Comparison of ENCODE assay signal across 23 mouse cellular contexts in the genomic region with DNA sequence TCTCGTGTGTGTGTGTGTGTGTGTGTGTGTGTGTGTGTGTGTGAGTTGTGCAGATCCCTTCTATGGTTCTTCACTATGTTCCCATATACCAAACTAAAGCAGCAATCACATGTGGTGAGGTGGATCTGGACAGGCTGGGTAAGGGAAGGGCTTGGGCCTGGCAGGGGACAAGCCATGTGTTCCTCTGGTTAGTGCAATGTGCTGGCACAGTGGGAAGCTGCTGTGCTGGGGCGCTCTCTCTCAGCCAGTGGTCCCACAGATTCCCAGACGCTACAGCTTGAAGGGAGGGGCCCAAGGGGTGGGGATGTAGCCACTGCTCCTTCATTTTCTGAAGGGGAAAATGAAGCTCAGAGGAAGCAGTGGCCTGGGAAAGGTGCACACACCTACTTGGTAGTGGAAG. TPM values are rescaled to one million over a fixed set of nuclear protein-coding genes. Genes with fewer than 3 reads are reported as not detected.
DNase-seq lines count a peak whose midpoint lies in the region; ATAC-seq and TF ChIP-seq lines count a peak whose summit lies in the region.
"Had no signal": no experiment of that assay in that cellular context is flagged by ENCODE, and none has a peak within 500 bp of the region (broad histone marks: within the 10 kb centered on the region; RNA-seq: fewer than 3 reads in every experiment).

No protein-coding gene starts in this region.

- ATAC-seq in hindbrain, postnatal 0 days, result 0 out of 2 replicates have a peak, but pooled peaks have one; percentile 27
- no peak for ATAC-seq in hindbrain, embryonic 12.5 days (ENCODE audit: low FRiP score)
- peak; percentile 50; the same call in 1 of the 2 replicates for ATAC-seq in midbrain, postnatal 0 days (ENCODE audit: low FRiP score)
- ATAC-seq in midbrain, embryonic 16.5 days, result no peak
- ATAC-seq: CD4-positive, CD25-positive, alpha-beta regulatory T cell, adult 4 months; forebrain, embryonic 15.5 days had no signal

- H3K4me2 ChIP-seq in hindbrain, postnatal 0 days (ENCODE audit: low read depth, low read length), result no peak overlapping the region
- H3K4me2 ChIP-seq in hindbrain, embryonic 12.5 days (replicated peaks), result no peak overlapping the region
- no peak overlapping the region for H3K4me2 ChIP-seq in midbrain, postnatal 0 days (ENCODE audit: low read depth, low read length, poor library complexity, severe bottlenecking)
- no peak overlapping the region for H3K4me2 ChIP-seq in midbrain, embryonic 16.5 days (ENCODE audit: low read length)
- H3K4me2 ChIP-seq: forebrain, embryonic 15.5 days; heart, embryonic 13.5 days; hindbrain, embryonic 15.5 days had no signal

- peak; percentile 43 for DNase-seq in cerebellum, adult 11-12 months
- no peak for DNase-seq in cerebellum, postnatal 4 days (ENCODE audit: low spot score in 2 of 2)
- DNase-seq in cerebellum, postnatal 25 days, result peak; percentile 16 to 27
- no peak for DNase-seq in cerebellum, adult 8-10 months
- DNase-seq in hindbrain, postnatal 0 days (ENCODE audit: low spot score), result peak; percentile 13
- DNase-seq in midbrain, postnatal 0 days (ENCODE audit: low spot score), result no peak
- DNase-seq: B cell, adult 2 months; gastrocnemius, postnatal 36 days; heart, postnatal 36 days; kidney, adult 11 months had no signal

- TF ChIP-seq CTCF in hindbrain, postnatal 0 days (IDR thresholded peaks at IDR 0.05; ENCODE audit: low read depth), result no peak
- no peak for TF ChIP-seq CTCF in midbrain, postnatal 0 days (IDR thresholded peaks at IDR 0.05)

- no peak overlapping the region for H3K4me3 ChIP-seq in hindbrain, postnatal 0 days (ENCODE audit: low read length)
- H3K4me3 ChIP-seq in hindbrain, embryonic 12.5 days, result no peak overlapping the region
- H3K4me3 ChIP-seq in midbrain, postnatal 0 days (ENCODE audit: low read depth, low read length), result no peak overlapping the region
- no peak overlapping the region for H3K4me3 ChIP-seq in midbrain, embryonic 16.5 days (ENCODE audit: low read depth, low read length)
- H3K4me3 ChIP-seq: embryonic facial prominence, embryonic 10.5 days; forebrain, embryonic 15.5 days; heart, embryonic 13.5 days; hindbrain, embryonic 15.5 days had no signal

- H3K9ac ChIP-seq in hindbrain, postnatal 0 days (replicated peaks; ENCODE audit: low read length), result no peak overlapping the region
- H3K9ac ChIP-seq in hindbrain, embryonic 12.5 days, result no peak overlapping the region
- H3K9ac ChIP-seq in midbrain, postnatal 0 days (replicated peaks; ENCODE audit: low read length, poor library complexity, severe bottlenecking), result no peak overlapping the region
- no peak overlapping the region for H3K9ac ChIP-seq in midbrain, embryonic 16.5 days (ENCODE audit: low read depth, low read length)
- H3K9ac ChIP-seq: forebrain, embryonic 15.5 days; heart, embryonic 13.5 days; hindbrain, embryonic 15.5 days had no signal

- H3K4me1 ChIP-seq in hindbrain, postnatal 0 days (ENCODE audit: insufficient read depth, low read length), result no peaks in the 10 kb centered on the region
- H3K4me1 ChIP-seq in hindbrain, embryonic 12.5 days, result peaks cover 7% of the 10 kb centered on the region
- H3K4me1 ChIP-seq in midbrain, postnatal 0 days (ENCODE audit: insufficient read depth, low read length), result peaks cover 2% of the 10 kb centered on the region; the same call in 1 of the 2 replicates
- peaks cover 3% of the 10 kb centered on the region; the same call in 1 of the 2 replicates for H3K4me1 ChIP-seq in midbrain, embryonic 16.5 days (ENCODE audit: control insufficient read depth, insufficient read depth, low read length)
- H3K4me1 ChIP-seq: forebrain, embryonic 15.5 days had no signal

- H3K27me3 ChIP-seq in hindbrain, postnatal 0 days (ENCODE audit: insufficient read depth, low read length), result no peaks in the 10 kb centered on the region
- H3K27me3 ChIP-seq in hindbrain, embryonic 12.5 days, result no peaks in the 10 kb centered on the region
- H3K27me3 ChIP-seq in midbrain, postnatal 0 days (ENCODE audit: insufficient read depth, low read length), result no peaks in the 10 kb centered on the region
- no peaks in the 10 kb centered on the region for H3K27me3 ChIP-seq in midbrain, embryonic 16.5 days (ENCODE audit: control insufficient read depth, insufficient read depth, low read depth, low read length)
- H3K27me3 ChIP-seq: forebrain, embryonic 15.5 days; heart, embryonic 13.5 days; hindbrain, embryonic 15.5 days had no signal

- H3K36me3 ChIP-seq in hindbrain, postnatal 0 days (ENCODE audit: insufficient read depth, low read length), result no peaks in the 10 kb centered on the region
- no peaks in the 10 kb centered on the region for H3K36me3 ChIP-seq in hindbrain, embryonic 12.5 days
- H3K36me3 ChIP-seq in midbrain, postnatal 0 days (ENCODE audit: insufficient read depth, low read length), result no peaks in the 10 kb centered on the region
- H3K36me3 ChIP-seq in midbrain, embryonic 16.5 days (ENCODE audit: control insufficient read depth, insufficient read depth, low read length), result no peaks in the 10 kb centered on the region
- H3K36me3 ChIP-seq: embryonic facial prominence, embryonic 10.5 days; forebrain, embryonic 15.5 days; G1E; heart, embryonic 13.5 days; hindbrain, embryonic 15.5 days had no signal

- peak overlapping the region; percentile 20; the same call in 1 of the 2 replicates for H3K27ac ChIP-seq in hindbrain, postnatal 0 days
- H3K27ac ChIP-seq in hindbrain, embryonic 12.5 days, result no peak overlapping the region
- no peak overlapping the region for H3K27ac ChIP-seq in midbrain, postnatal 0 days (ENCODE audit: low read depth, low read length)
- H3K27ac ChIP-seq in midbrain, embryonic 16.5 days (ENCODE audit: low read length), result no peak overlapping the region
- H3K27ac ChIP-seq: forebrain, embryonic 15.5 days; heart, embryonic 13.5 days; hindbrain, embryonic 15.5 days had no signal

- H3K9me3 ChIP-seq in hindbrain, postnatal 0 days (ENCODE audit: low read length), result no peaks in the 10 kb centered on the region
- H3K9me3 ChIP-seq in hindbrain, embryonic 12.5 days (replicated peaks), result no peaks in the 10 kb centered on the region
- H3K9me3 ChIP-seq in midbrain, postnatal 0 days (ENCODE audit: low read length), result no peaks in the 10 kb centered on the region
- H3K9me3 ChIP-seq in midbrain, embryonic 16.5 days (replicated peaks; ENCODE audit: control insufficient read depth, low read length, poor library complexity, severe bottlenecking), result no peaks in the 10 kb centered on the region
- H3K9me3 ChIP-seq: embryonic facial prominence, embryonic 10.5 days; forebrain, embryonic 15.5 days; G1E; heart, embryonic 13.5 days; hindbrain, embryonic 15.5 days had no signal

- WGBS in hindbrain, postnatal 0 days, result 43% methylated on average over 3 of the region's 3 CpGs
- 39% methylated on average over 3 of the region's 3 CpGs for WGBS in hindbrain, embryonic 12.5 days
- WGBS in midbrain, postnatal 0 days, result 58% methylated on average over 3 of the region's 3 CpGs
- 41% methylated on average over 2 of the region's 3 CpGs for WGBS in midbrain, embryonic 16.5 days

RNA-seq across cellular contexts. Expression of gene Tnp1, which starts 40.1 kb away (rescaled TPM):
- not detected in 2 replicates for total RNA-seq in hindbrain, postnatal 0 days (2014; rRNA removed)
- polyA plus RNA-seq in hindbrain, postnatal 0 days (2015; fragmentation: Nextera tagmentation; extraction: Ambion mirVana), result not detected in 2 replicates
- polyA plus RNA-seq in hindbrain, embryonic 12.5 days (2016; fragmentation: Nextera tagmentation; extraction: Ambion mirVana), result not detected in 2 replicates
- total RNA-seq in midbrain, postnatal 0 days (2014; rRNA removed), result not detected in 2 replicates
- polyA plus RNA-seq in midbrain, postnatal 0 days (2015; fragmentation: Nextera tagmentation; extraction: Ambion mirVana), result not detected in 2 replicates
- not detected in 2 replicates for polyA plus RNA-seq in midbrain, embryonic 16.5 days (2015; fragmentation: Nextera tagmentation; extraction: Ambion mirVana)
- total RNA-seq: adrenal gland, postnatal 10 days; G1E; gastrocnemius, adult 8-10 months; gastrocnemius, postnatal 36 days; heart, postnatal 36 days had no signal
- polyA plus RNA-seq: CD4-positive, CD25-positive, alpha-beta regulatory T cell, adult 4 months; embryonic facial prominence, embryonic 10.5 days; embryonic facial prominence, embryonic 14.5 days; forebrain, embryonic 15.5 days; G1E; heart, embryonic 13.5 days; heart, postnatal 0 days; hindbrain, embryonic 15.5 days; intestine, embryonic 14.5 days had no signal

Comparison
In these comparisons a context has a peak if more than half of its experiments do, and no peak if none do; other contexts are left out.
1. DNase-seq: peak in cerebellum, adult 11-12 months (single experiment), cerebellum, postnatal 25 days (2 of 2) and hindbrain, postnatal 0 days (single experiment); none in cerebellum, postnatal 4 days (0 of 2), cerebellum, adult 8-10 months (single experiment) and midbrain, postnatal 0 days (single experiment).
2. ATAC-seq: peak in hindbrain, postnatal 0 days (single experiment) and midbrain, postnatal 0 days (single experiment); none in hindbrain, embryonic 12.5 days (single experiment) and midbrain, embryonic 16.5 days (single experiment).